Mouse (Mus musculus) layer of hippocampus, adult 11-12 months (tissue): ENCODE results near the gene Gtse1.
"Not testable (repeated sequence)": the region's sequence is repeated elsewhere in the genome, so short reads cannot be mapped to it uniquely, and the experiment has no call there.

Experiments used
- DNase-seq: peaks from one replicate; pipeline ENCODE4 v3.0.0; 2022; ENCODE audit warnings: low spot score

Gene Gtse1

GRCm38 (mm10) chr15:85859490-85860031 lies at the start of gene Gtse1:
TSS of gene Gtse1 (plus strand) at chr15:85859745.
- peak; percentile 95 for DNase-seq

- DNase-seq, result no peak
These were observed 49.1 kb upstream of the Gtse1 start for GRCm38 (mm10) chr15:85810462-85810805.

- DNase-seq, result peak; percentile 83
These were observed 48.6 kb upstream of the Gtse1 start for GRCm38 (mm10) chr15:85810806-85811521.

- peak; percentile 99 for DNase-seq
These were observed 47.8 kb upstream of the Gtse1 start, which contains the start of gene Cdpf1 for GRCm38 (mm10) chr15:85811535-85812277. TSS of gene Cdpf1 (minus strand) at chr15:85811697.

GRCm38 (mm10) chr15:85813428-85813827 lies 46.1 kb upstream of the Gtse1 start:
- no peak for DNase-seq

GRCm38 (mm10) chr15:85821203-85822010 lies 38.1 kb upstream of the Gtse1 start, which contains the start of gene Pkdrej:
TSS of gene Pkdrej (minus strand) at chr15:85821734.
- peak; percentile 15 for DNase-seq

- no peak for DNase-seq
These were observed 37.6 kb upstream of the Gtse1 start for GRCm38 (mm10) chr15:85822011-85822359.

- no peak for DNase-seq
These were observed 32.9 kb upstream of the Gtse1 start for GRCm38 (mm10) chr15:85826676-85827075.

- no peak for DNase-seq
These were observed 31.5 kb upstream of the Gtse1 start for GRCm38 (mm10) chr15:85828071-85828470.

GRCm38 (mm10) chr15:85829470-85829869 lies 30.1 kb upstream of the Gtse1 start:
- DNase-seq, result no peak

GRCm38 (mm10) chr15:85831954-85832590 lies 27.5 kb upstream of the Gtse1 start, which contains the start of gene Ttc38:
TSS of gene Ttc38 (plus strand) at chr15:85832306.
- DNase-seq, result peak; percentile 86

- DNase-seq, result no peak
These were observed 26.9 kb upstream of the Gtse1 start for GRCm38 (mm10) chr15:85832599-85832998.

- DNase-seq, result no peak
These were observed 24.2 kb upstream of the Gtse1 start for GRCm38 (mm10) chr15:85835335-85835734.

- no peak for DNase-seq
These were observed 22.7 kb upstream of the Gtse1 start for GRCm38 (mm10) chr15:85836887-85837286.

- DNase-seq, result no peak
These were observed 18.6 kb upstream of the Gtse1 start for GRCm38 (mm10) chr15:85840983-85841382.

GRCm38 (mm10) chr15:85841796-85842360 lies 17.7 kb upstream of the Gtse1 start:
- no peak for DNase-seq

- no peak for DNase-seq
These were observed 14.5 kb upstream of the Gtse1 start for GRCm38 (mm10) chr15:85845071-85845470.

- DNase-seq, result no peak
These were observed 7.7 kb upstream of the Gtse1 start for GRCm38 (mm10) chr15:85851656-85852392.

- DNase-seq, result no peak
These were observed 510 bp upstream of the Gtse1 start for GRCm38 (mm10) chr15:85858980-85859489.

GRCm38 (mm10) chr15:85865913-85866312 lies 6.4 kb downstream of the Gtse1 start:
- DNase-seq, result not testable (repeated sequence)
